Comparison of ENCODE assay signal across 17 mouse cellular contexts in genomic region chr7:90034498-90034897, GRCm38 (mm10). TPM values are rescaled to one million over a fixed set of nuclear protein-coding genes. Genes with fewer than 3 reads are reported as not detected.
DNase-seq lines count a peak whose midpoint lies in the region; ATAC-seq and TF ChIP-seq lines count a peak whose summit lies in the region.
"Had no signal": no experiment of that assay in that cellular context is flagged by ENCODE, and none has a peak within 500 bp of the region (broad histone marks: within the 10 kb centered on the region; RNA-seq: fewer than 3 reads in every experiment).

No protein-coding gene starts in this region.

- H3K36me3 ChIP-seq in heart, adult 2 months (ENCODE audit: control insufficient read depth, insufficient read depth, low read length), result peaks cover 4% of the 10 kb centered on the region; the same call in 1 of the 2 replicates
- no peaks in the 10 kb centered on the region for H3K36me3 ChIP-seq in liver, postnatal 0 days (replicated peaks; ENCODE audit: insufficient read depth, low read length)
- H3K36me3 ChIP-seq in forebrain, postnatal 0 days (ENCODE audit: insufficient read depth), result no peaks in the 10 kb centered on the region
- H3K36me3 ChIP-seq: neural tube, embryonic 13.5 days had no signal

- no peak overlapping the region for H3K9ac ChIP-seq in heart, adult 2 months (ENCODE audit: low read depth, low read length)
- H3K9ac ChIP-seq in liver, postnatal 0 days (replicated peaks), result no peak overlapping the region
- no peak overlapping the region for H3K9ac ChIP-seq in forebrain, postnatal 0 days
- H3K9ac ChIP-seq: lung, embryonic 14.5 days; neural tube, embryonic 13.5 days had no signal

- H3K9me3 ChIP-seq in liver, postnatal 0 days (ENCODE audit: low read length), result no peaks in the 10 kb centered on the region
- 0 out of 2 replicates have a peak, but pooled peaks cover 3% of the 10 kb centered on the region for H3K9me3 ChIP-seq in forebrain, postnatal 0 days (ENCODE audit: low read length)
- H3K9me3 ChIP-seq: neural tube, embryonic 13.5 days had no signal

- H3K27me3 ChIP-seq in heart, adult 2 months (ENCODE audit: control insufficient read depth, insufficient read depth, low read length), result no peaks in the 10 kb centered on the region
- H3K27me3 ChIP-seq in liver, postnatal 0 days (ENCODE audit: insufficient read depth, low read length), result no peaks in the 10 kb centered on the region
- H3K27me3 ChIP-seq in forebrain, postnatal 0 days (ENCODE audit: insufficient read depth, low read length), result no peaks in the 10 kb centered on the region
- H3K27me3 ChIP-seq: neural tube, embryonic 13.5 days had no signal

- no peak for TF ChIP-seq POLR2A in heart, adult 2 months (IDR thresholded peaks at IDR 0.05; ENCODE audit: insufficient read depth, low read depth, low read length)

- WGBS in heart, adult 2 months, result 82% methylated on average over 3 of the region's 3 CpGs
- 88% methylated on average over 3 of the region's 3 CpGs for WGBS in liver, postnatal 0 days (ENCODE audit: insufficient replicate concordance)
- 94% methylated on average over 3 of the region's 3 CpGs for WGBS in forebrain, postnatal 0 days

- no peaks in the 10 kb centered on the region for H3K79me2 ChIP-seq in heart, adult 2 months (replicated peaks; ENCODE audit: control insufficient read depth, insufficient read depth, low read length)

- ATAC-seq in liver, postnatal 0 days, result no peak
- ATAC-seq in forebrain, postnatal 0 days, result no peak

- H3K4me1 ChIP-seq in heart, adult 2 months (ENCODE audit: control insufficient read depth, insufficient read depth, low read length), result peaks cover 20% of the 10 kb centered on the region
- peaks cover 18% of the 10 kb centered on the region for H3K4me1 ChIP-seq in brown adipose tissue, adult 24 weeks (ENCODE audit: control insufficient read depth, insufficient read depth, insufficient read length, low read length)
- H3K4me1 ChIP-seq in liver, postnatal 0 days (ENCODE audit: insufficient read depth), result peaks cover 25% of the 10 kb centered on the region
- H3K4me1 ChIP-seq in forebrain, postnatal 0 days (ENCODE audit: insufficient read depth), result peaks cover 14% of the 10 kb centered on the region

- peak; percentile 31 for TF ChIP-seq CTCF in heart, adult 2 months (IDR thresholded peaks at IDR 0.05)
- no peak for TF ChIP-seq CTCF in left cerebral cortex, adult 2 months (IDR thresholded peaks at IDR 0.05)
- TF ChIP-seq CTCF in liver, postnatal 0 days (IDR thresholded peaks at IDR 0.05; ENCODE audit: low read depth), result 0 out of 2 replicates have a peak, but pooled peaks have one; percentile 15
- no peak for TF ChIP-seq CTCF in forebrain, postnatal 0 days (IDR thresholded peaks at IDR 0.05; ENCODE audit: low read depth)

- no peak overlapping the region for H3K4me3 ChIP-seq in heart, adult 2 months
- H3K4me3 ChIP-seq in left cerebral cortex, adult 2 months, result no peak overlapping the region
- H3K4me3 ChIP-seq in brown adipose tissue, adult 24 weeks (ENCODE audit: insufficient read depth, low read depth, low read length), result no peak overlapping the region
- H3K4me3 ChIP-seq in liver, postnatal 0 days (ENCODE audit: low read depth, low read length), result no peak overlapping the region
- H3K4me3 ChIP-seq in forebrain, postnatal 0 days (ENCODE audit: low read depth, low read length), result no peak overlapping the region
- H3K4me3 ChIP-seq: neural tube, embryonic 13.5 days had no signal

- DNase-seq in heart, adult 2 months, result no peak
- DNase-seq in heart, postnatal 10 days, result no peak
- no peak for DNase-seq in left cerebral cortex, adult 2 months (ENCODE audit: extremely low spot score in 1 of 2, low spot score in 2 of 2)
- no peak for DNase-seq in left cerebral cortex, adult 11 months (ENCODE audit: low spot score)
- DNase-seq in liver, postnatal 0 days, result no peak
- DNase-seq in adipocyte (ENCODE audit: low spot score), result no peak
- no peak for DNase-seq in forebrain, postnatal 0 days
- DNase-seq: cerebellum, postnatal 10 days; embryo, embryonic 11 days; gastrocnemius, postnatal 14 days; kidney, postnatal 14 days; lung, embryonic 14.5 days; midbrain, embryonic 14.5 days; right cerebral cortex, adult 18-20 months; thymus, postnatal 36 days had no signal

- peak overlapping the region; percentile 45 for H3K27ac ChIP-seq in heart, adult 2 months
- peak overlapping the region; percentile 47; the same call in 1 of the 2 replicates for H3K27ac ChIP-seq in left cerebral cortex, adult 2 months
- H3K27ac ChIP-seq in brown adipose tissue, adult 24 weeks (replicated peaks; ENCODE audit: low read depth, low read length), result peak overlapping the region; percentile 69; the same call in 1 of the 2 replicates
- H3K27ac ChIP-seq in liver, postnatal 0 days (ENCODE audit: low read depth), result no peak overlapping the region
- no peak overlapping the region for H3K27ac ChIP-seq in forebrain, postnatal 0 days (ENCODE audit: low read depth, low read length)
- H3K27ac ChIP-seq: neural tube, embryonic 13.5 days had no signal

- intact Hi-C loops in heart, adult 2 months (cut with DNase I), result loop anchor here (5.0 kb wide), 2 partner anchors 33 to 58 kb away; no protein-coding TSS in a partner anchor
- intact Hi-C loops in heart, postnatal 10 days (cut with DNase I), result loop anchor here (5.0 kb wide), 1 partner anchor 33 kb away; no protein-coding TSS in a partner anchor
- intact Hi-C loops in left cerebral cortex, adult 2 months (cut with DNase I), result no loop called here

- no peak for TF ChIP-seq EP300 in heart, adult 2 months (IDR thresholded peaks at IDR 0.05; ENCODE audit: insufficient read depth, low read depth, low read length)
- no peak for TF ChIP-seq EP300 in liver, postnatal 0 days (IDR thresholded peaks at IDR 0.05; ENCODE audit: low read depth)

- no peak overlapping the region for H3K4me2 ChIP-seq in liver, postnatal 0 days (ENCODE audit: low read depth, low read length)
- H3K4me2 ChIP-seq in forebrain, postnatal 0 days (ENCODE audit: low read depth), result no peak overlapping the region
- H3K4me2 ChIP-seq: lung, embryonic 14.5 days; neural tube, embryonic 13.5 days had no signal

RNA-seq across cellular contexts. Expression of gene Eed, which starts 53.7 kb away (rescaled TPM):
- total RNA-seq in heart, adult 2 months (2021), result 10 to 100 TPM; 24.7 to 27.3 TPM
- 12.0 and 16.8 TPM in 2 replicates for polyA plus RNA-seq in heart, adult 2 months (2012; rRNA removed)
- total RNA-seq in heart, postnatal 10 days (2021), result 10 to 100 TPM; 26.6 to 30.3 TPM
- 10 to 100 TPM; 38.4 to 41.4 TPM for total RNA-seq in left cerebral cortex, adult 2 months (2021)
- 29.0 and 39.6 TPM in 2 replicates for polyA plus RNA-seq in brown adipose tissue, adult 24 weeks (2012; ENCODE audit: insufficient read depth, insufficient read length, missing spikeins)
- 22.3 and 28.3 TPM in 2 replicates for polyA plus RNA-seq in liver, postnatal 0 days (2015; fragmentation: Nextera tagmentation; extraction: Ambion mirVana)
- 22.2 and 28.5 TPM in 2 replicates for total RNA-seq in forebrain, postnatal 0 days (2014; rRNA removed)
- 18.1 and 20.7 TPM in 2 replicates for polyA plus RNA-seq in forebrain, postnatal 0 days (2015; fragmentation: Nextera tagmentation; extraction: Ambion mirVana)

Comparison
In these comparisons a context has a peak if more than half of its experiments do, and no peak if none do; other contexts are left out.
1. H3K27ac ChIP-seq: peak in heart, adult 2 months (single experiment), left cerebral cortex, adult 2 months (single experiment) and brown adipose tissue, adult 24 weeks (single experiment); none in liver, postnatal 0 days (single experiment) and forebrain, postnatal 0 days (single experiment).
2. CTCF ChIP-seq: peak in heart, adult 2 months (single experiment) and liver, postnatal 0 days (single experiment); none in left cerebral cortex, adult 2 months (single experiment) and forebrain, postnatal 0 days (single experiment).